Mouse (Mus musculus): ENCODE data around the gene Scnn1b.

The Scnn1b gene

GRCm38 (mm10) chr7:121864858-121865585 lies at the start of gene Scnn1b:
Gene Scnn1b, plus strand, starts transcription at chr7:121865038.
- DNase-seq, result peak; percentile 25 to 33

GRCm38 (mm10) chr7:121821632-121822031 lies 43.2 kb upstream of the Scnn1b start:
- DNase-seq, result no peak

DNA sequence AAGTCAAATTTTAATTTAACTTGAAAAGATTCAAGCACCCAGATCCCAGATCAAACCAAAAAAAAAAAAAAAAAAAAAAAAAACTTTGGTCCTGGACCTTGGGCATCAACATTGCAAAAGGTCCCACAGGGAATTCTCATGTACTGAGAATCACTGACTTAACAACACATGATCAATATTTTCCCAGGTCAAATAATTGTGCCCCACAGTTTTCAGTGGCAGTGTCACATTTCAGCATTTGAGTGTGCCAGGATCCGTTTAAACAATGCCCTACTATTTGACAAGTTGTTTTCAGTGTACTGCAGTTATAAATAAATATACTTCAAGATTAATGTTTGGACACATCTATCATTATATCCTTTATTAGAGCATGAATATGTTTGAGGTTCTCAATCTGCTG lies 36.4 kb upstream of the Scnn1b start:
- DNase-seq, result no peak

- no peak for DNase-seq
Measured at GRCm38 (mm10) chr7:121835392-121835791, 29.4 kb upstream of the Scnn1b start.

DNA sequence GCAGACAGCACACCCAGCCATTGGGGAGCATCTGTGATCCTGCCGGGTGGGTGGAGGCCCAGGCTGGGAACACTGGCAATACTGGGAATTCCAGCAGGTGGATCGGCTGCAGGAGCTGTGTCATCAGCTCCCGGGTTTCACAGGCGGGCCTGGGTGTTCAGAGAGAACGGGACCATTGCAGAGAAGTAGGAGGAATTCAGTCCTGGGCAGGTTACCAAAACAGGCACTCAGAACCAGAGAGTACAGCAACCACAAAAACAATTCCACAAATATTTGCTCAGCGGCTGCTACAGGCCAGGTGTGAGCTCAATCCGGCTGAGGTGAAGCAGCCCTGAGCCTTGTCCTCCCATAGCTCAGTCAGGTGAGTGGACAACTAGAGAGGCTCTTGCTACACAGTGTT lies 28.0 kb upstream of the Scnn1b start:
- no peak for DNase-seq

- DNase-seq, result no peak
Measured at GRCm38 (mm10) chr7:121840810-121841209, 24.0 kb upstream of the Scnn1b start.

DNA sequence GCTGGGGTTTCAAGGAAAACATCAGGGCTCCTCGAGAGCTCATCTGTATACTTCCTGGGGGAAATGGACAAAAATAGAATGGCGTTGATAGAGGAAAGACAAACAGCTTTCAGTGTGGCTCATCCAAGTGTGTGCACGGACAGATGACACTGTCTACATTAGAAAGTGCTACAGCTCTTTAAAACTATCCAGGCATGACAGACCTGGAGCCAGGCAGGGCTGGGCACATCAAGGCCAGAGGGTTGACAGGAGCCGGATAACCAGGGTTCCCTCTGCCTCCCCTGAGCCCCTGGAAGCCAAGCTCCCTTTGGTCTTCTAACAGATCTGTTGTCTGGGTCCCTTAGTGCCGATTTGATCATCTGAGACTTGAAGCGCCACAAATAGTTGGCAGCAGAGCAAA lies 22.6 kb upstream of the Scnn1b start:
- DNase-seq, result no peak

- DNase-seq, result no peak
Measured at GRCm38 (mm10) chr7:121845964-121846363, 18.9 kb upstream of the Scnn1b start.

- no peak for DNase-seq
Measured at GRCm38 (mm10) chr7:121848537-121849168, 16.2 kb upstream of the Scnn1b start.

GRCm38 (mm10) chr7:121857177-121857884 lies 7.5 kb upstream of the Scnn1b start:
- DNase-seq, result no peak

- no peak for DNase-seq
Measured at GRCm38 (mm10) chr7:121858939-121859338, 5.9 kb upstream of the Scnn1b start.

DNA sequence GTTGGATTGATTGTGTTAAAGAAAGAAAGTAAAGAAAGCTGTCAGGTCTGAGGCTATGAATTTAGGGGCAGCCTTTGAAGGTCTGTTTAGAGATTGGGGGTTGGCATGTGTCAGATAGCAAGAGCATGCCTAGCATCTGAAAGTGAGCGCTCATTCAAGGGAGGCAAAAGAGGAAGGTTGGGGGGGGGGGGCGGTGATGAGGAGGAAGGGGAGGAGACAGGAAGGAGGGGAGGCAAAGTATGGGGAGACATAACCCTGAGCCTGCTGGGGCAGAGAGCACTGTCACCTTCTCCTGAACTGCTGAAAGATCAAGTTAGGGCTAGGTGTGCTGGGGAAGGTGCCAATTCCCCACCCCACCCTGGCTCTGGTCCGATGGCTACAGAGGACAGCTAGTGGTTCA lies 6.8 kb downstream of the Scnn1b start:
- DNase-seq, result no peak

- DNase-seq, result peak; percentile 23 to 32
Measured at GRCm38 (mm10) chr7:121873998-121874397, 9.2 kb downstream of the Scnn1b start.

- DNase-seq, result peak in 1 of 2 experiments; percentile 33
Measured at GRCm38 (mm10) chr7:121874784-121875183, 9.9 kb downstream of the Scnn1b start.

- no peak for DNase-seq
Measured at GRCm38 (mm10) chr7:121880246-121880645, 15.4 kb downstream of the Scnn1b start.

DNA sequence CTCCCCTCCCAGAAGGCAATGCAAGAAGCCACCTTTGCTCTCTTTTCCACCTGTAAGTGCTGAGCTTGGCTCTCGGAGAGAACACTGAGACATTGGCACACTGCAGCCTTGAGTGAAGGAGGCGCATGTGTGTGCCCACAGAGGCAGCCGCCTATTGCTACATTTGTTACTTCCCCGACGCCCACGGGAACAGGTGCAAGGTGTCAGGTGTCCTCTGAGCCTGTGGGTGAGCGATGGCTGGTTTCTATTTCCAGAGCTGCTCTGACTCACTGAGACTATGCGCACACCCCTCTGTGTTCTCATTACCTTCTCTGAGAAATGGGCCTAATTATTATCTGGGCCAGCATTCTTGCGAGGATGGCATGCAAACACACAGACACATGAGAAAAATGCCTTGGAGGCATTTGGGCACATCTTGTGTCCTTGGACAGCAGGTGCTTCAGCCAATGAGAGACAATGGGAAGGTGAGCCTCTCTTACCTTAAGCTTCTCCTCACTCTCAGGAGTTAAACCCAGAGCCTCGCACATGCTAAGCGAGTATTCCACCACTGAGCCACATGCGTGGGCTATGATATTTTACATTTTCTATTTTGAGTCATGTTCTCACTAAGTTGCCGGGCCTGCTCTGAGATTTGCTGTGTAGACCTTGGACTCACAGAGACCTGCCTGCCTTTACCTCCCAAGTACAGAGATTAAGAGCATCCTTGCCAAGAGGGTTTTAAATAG lies 26.0 kb downstream of the Scnn1b start:
- DNase-seq, result no peak

DNA sequence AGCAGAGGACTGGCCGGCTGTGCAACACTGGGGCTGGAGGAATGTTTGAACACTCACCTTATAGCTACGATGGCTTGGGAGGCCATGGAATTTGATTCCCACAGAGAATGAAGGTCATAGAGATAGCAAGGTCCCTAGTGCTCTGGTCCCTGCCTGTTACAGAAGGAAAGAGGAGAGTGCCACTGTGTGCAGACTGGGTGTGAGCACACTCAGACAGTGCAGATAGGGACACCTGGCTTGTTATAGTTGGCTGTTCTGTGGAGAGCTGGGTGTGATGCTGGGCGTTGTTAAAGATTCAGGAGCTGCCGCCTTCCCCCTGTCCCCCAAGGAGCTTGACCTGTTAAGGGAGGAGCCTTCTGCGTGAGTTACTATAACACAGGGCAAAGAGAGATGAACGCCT lies 31.9 kb downstream of the Scnn1b start:
- no peak for DNase-seq

DNA sequence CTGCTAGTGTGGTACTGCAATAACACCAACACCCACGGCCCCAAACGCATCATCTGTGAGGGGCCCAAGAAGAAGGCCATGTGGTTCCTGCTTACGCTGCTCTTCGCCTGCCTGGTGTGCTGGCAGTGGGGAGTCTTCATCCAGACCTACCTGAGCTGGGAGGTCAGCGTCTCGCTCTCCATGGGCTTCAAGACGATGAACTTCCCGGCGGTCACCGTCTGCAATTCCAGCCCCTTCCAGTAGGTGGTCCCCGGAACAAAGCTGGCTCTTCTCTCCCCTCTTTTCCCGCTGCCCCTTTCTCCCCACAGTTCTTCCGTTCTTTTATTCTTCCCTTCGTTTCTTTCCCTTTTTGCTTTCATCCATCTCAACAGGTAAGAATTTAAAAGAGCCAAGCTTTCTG lies 34.5 kb downstream of the Scnn1b start:
- peak; percentile 22 to 70 for DNase-seq

GRCm38 (mm10) chr7:121899940-121900339 lies 35.1 kb downstream of the Scnn1b start:
- DNase-seq, result peak in 1 of 2 experiments; percentile 17

DNA sequence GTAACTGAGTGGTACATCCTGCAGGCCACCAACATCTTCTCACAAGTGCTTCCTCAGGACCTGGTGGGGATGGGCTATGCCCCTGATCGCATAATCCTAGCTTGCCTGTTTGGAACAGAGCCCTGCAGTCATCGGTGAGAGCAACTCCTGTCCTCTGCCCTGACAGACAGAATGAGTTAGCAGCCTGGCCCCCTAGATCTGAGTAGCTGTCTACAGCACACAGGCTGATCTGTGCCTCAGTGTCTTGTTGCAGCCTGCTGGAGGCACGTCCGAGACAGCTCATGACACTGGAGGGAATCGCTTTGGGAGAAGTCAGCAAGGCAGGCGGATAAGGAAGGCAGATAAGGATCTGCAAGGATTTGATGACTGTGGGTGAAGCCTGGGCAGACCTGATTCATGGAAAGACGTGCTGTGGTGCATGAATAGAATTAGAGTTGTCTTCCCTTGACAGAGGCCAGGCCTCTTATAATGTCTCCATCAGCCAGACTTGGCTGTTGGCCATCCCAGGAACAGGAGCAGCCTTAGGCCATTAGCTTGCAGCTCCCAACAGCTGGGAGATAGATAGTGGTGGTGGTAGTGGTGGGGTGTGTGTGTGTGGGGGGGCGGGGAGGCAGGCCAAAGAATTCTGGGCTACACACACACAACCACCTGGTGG lies 38.0 kb downstream of the Scnn1b start:
- no peak for DNase-seq

GRCm38 (mm10) chr7:121906879-121907278 lies 42.0 kb downstream of the Scnn1b start:
- peak in 1 of 2 experiments; percentile 16 for DNase-seq

GRCm38 (mm10) chr7:121912250-121912649 lies 47.4 kb downstream of the Scnn1b start:
- no peak for DNase-seq

- no peak for DNase-seq
Measured at GRCm38 (mm10) chr7:121913944-121914343, 49.1 kb downstream of the Scnn1b start.
